Mouse (Mus musculus): ENCODE data around the gene Nfkb1.

The Nfkb1 gene

DNA sequence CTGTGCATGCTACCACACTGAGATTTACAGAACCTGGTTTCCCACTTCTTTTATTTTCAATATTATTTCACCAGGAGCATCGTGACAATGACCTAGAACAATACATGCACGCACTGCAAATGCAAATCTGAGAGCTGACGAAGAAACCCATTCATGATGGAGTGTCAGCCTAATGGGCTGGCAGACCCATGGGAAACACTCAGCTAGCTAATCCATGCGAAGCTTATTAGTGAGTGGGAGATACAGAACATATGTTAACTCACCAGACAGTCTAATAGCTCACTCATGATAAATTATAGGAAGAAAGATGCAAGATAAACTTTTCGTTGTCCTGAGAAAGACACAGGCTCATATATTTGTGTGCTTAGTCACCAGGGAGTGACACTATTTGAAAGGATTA is 19.2 kb downstream of the Nfkb1 start:
- DNase-seq (ENCODE audit: low spot score in 2 of 2) = no peak

DNA sequence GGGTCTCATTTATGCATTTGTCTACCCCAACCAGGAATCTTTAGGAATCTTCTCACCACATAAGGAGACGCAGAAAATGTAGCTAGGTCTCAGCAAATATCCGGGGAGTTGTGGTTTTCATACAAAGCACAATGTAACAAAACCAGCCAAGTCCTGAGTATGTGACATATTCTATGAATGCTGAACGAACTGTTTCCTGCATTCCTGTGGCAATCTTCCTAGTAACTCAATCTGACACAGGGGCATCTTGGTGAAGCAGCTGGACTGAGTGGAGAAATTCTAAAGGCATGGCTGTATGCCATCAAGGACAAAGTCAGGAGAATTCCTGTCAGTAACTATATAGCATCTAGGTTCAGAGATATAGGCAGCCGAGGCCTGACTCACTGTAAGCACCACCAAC is 20.5 kb downstream of the Nfkb1 start:
- DNase-seq (ENCODE audit: low spot score in 2 of 2) = no peak

DNA sequence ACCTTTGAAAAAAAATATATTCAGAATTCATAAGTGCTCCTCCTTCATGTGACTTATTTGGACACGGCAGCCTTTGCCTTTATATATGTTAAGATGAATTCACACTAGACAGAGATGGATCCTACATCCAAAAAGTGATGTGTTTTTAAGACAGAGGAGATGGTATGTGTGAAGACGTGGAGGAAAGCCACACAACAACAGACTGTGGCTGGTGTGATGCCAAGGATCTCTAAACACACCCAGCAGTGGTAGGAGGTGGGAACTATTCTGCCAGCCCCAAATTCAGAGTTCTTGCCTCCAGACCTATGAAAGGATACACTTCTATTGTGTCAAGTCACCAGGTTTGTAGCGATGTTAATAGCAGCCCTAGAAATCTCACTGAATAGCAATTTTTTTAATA is 24.3 kb downstream of the Nfkb1 start:
- DNase-seq (ENCODE audit: low spot score in 2 of 2) = peak in 1 of 2 experiments; percentile 32

GRCm38 (mm10) chr3:135665777-135666259 is 25.5 kb downstream of the Nfkb1 start:
- DNase-seq (ENCODE audit: low spot score in 2 of 2) = no peak

DNA sequence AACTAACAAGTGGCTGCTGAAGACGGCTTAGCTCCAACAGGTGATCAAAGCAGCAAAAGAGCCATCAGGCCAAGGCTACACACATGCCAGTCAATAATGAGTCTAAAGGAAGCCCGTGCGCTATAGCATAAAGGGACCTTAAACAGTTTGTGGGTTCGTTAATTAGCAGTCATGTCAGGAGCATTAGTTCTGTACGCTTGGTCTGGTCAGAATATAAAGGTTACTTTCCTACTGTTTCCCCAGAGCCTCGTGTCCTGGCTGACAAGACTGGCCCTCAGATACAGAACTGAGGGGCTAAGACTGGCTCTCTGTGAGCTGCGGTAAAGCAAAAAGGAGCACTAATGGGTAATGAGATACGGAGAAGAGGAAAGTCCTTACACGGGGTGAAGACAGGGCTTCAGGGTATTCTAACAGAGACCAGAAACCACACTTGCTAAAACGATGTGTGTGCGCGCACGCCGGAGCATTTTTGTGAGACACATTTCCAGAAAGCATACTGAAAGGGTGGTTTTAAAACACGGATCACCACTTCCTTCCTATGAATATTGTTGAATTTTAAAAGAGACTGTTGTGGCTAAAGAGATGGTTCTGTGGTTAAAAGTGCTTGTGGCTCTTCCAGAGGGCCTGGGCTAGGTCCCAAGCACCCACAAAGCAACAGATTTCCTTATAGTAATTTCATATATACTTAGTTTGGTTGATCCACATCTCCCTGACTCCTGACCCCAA is 29.0 kb downstream of the Nfkb1 start:
- no peak for DNase-seq (ENCODE audit: low spot score in 2 of 2)

- DNase-seq (ENCODE audit: low spot score in 2 of 2) = no peak
These were observed 29.6 kb downstream of the Nfkb1 start for GRCm38 (mm10) chr3:135661707-135662106.

DNA sequence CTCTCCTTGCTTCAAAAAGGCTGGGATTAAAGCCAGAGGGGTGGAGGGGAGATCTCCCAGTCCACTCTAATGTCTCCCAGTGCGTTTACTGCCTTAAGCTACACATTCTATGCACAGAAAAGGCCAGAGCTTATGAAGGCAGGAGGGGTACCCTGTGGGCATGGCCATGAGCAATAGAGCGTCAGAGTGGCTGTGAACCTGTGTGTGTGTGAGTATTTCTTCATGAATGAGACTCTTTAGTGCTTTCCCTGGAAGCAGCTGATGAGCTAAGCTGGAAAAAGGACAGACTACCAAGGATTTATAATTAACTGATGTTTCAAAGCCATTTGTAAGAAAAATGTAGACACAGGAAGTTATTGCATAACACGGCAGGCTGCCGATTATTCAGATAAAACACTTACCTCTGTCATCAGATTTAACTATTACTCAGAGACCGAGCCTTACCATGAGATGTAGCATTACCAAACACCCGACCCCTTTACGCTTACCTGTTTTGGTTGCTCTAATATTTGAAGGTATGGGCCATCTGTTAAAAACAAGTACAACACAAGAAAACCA is 32.7 kb downstream of the Nfkb1 start:
- DNase-seq (ENCODE audit: low spot score in 2 of 2) = no peak

DNA sequence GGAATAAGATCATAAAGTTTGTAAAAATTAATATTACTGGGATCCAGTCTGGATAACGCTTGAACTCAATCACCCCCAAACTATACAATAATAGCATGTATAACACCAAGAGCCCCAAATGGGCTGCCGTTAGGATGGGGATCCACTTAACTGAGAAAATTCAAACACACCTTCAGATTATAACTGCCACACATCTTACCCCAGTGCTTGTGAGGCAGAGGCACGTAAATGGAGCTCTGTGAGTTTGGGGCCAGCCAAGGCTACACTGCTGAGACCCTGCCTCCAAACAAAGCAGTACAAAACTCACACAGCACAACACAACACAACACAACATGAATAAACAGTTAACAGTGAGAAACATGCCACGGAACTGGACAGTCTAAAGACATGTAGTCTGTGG is 35.2 kb downstream of the Nfkb1 start:
- no peak for DNase-seq (ENCODE audit: low spot score in 2 of 2)

DNA sequence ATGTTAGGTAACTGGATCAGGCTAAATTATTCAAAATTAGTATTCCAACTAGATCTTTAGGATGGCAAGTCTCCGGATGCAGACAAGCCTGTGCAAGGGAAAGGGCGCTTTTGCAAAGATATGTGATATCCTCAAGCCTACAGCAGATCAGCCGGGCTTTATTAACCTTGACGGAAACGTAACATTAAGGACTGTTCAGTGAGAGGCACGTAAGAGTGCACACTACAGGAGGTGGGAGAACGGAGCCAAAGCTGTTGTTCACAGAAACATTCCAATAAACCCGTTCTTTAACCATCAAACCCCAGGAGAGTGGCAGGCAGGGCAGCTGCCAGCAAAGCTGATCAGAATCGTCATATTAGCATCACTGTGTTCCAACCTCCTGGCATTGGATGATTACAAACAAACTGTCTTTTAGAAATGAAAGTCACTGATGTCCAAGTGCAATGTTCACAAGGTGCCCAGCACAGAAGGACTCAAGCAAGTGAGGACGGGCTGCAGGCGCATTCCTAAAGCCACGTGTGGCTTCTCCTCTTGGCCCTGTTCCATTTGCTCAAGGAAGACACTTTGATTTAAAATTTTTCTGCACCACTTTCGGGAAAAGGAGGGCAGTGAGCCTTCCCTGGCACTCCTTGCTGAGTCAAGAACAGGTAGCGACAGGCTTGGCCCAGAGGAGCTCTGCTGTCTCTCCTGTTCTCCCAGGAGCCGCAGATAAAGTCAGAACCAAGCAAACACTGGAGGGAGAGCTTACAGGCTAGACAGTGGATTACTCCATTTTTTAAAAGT is 40.4 kb downstream of the Nfkb1 start:
- DNase-seq (ENCODE audit: low spot score in 2 of 2) = no peak

GRCm38 (mm10) chr3:135649809-135650208 is 41.5 kb downstream of the Nfkb1 start:
- no peak for DNase-seq (ENCODE audit: low spot score in 2 of 2)

- DNase-seq (ENCODE audit: low spot score in 2 of 2) = no peak
These were observed 42.8 kb downstream of the Nfkb1 start for GRCm38 (mm10) chr3:135648501-135648900.

DNA sequence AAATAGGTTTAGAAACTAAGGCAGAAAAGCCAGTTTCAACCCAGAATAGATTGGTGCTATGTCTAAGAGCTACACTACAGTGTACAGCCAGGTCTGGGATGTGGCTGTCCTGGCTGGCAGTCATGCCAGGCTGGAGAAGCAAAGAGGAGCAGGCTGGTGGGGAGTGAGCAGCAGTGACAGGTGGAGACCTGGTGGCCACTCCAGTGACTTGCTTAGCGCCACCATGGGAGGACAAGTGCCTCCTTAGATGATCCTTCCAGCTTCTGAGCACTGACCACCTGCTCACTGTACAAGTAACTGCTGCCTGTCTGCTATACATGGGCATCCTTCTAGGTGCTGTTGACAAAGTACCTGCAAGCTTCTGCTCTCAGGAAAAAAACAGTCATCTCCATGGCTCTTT is 44.7 kb downstream of the Nfkb1 start:
- no peak for DNase-seq (ENCODE audit: low spot score in 2 of 2)

- no peak for DNase-seq (ENCODE audit: low spot score in 2 of 2)
These were observed 46.4 kb downstream of the Nfkb1 start for GRCm38 (mm10) chr3:135644971-135645370.

DNA sequence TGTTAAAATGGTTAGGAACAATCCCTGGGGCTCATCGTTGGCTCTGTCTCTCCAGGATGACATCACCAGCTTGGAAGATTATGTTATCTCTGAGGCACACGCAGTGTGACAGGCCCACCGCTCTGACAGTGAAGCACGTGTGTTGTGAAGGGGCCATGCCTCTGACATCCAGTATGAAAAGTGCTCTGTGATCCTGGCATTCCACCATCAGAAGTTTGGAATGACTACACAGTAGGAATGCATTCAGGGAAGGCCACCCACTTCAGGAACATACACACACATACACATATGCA is 49.8 kb downstream of the Nfkb1 start:
- no peak for DNase-seq (ENCODE audit: low spot score in 2 of 2)

DNA sequence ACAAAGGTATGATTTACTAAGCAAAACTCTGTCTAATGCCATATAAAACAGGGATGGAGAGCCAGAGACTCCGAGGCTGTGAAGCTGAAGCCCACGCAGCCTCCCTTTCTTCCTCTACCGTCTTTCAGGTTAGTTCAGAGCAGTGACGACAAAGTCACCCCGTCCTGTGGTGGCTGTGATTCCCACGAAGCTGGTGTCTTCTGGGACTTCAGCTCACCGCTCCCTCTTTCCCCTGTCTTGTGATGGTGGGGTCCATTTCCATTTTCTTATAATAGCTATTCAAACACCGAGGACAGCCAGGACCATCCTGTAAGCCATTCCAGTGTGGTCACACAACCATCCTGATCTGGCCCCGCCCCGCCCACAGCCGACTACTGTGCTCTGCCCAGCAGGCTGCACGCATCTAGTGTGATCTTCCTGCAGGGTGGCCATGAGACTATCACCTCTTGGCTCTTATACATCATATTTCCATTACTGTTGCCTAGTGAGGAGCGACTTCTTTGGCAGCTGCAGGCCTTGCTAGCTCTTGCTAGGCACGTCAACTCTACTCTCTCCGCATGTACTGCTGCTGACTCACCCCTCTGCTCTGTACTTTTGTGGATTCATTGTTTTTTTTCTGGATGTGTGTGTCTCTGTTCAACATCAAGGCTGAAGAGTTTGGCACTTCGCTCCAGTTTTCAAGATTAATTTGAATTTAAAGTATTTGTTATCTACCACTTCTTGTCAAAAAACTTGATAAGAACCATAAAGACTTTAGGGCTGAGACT is 50.3 kb downstream of the Nfkb1 start:
- no peak for DNase-seq (ENCODE audit: low spot score in 2 of 2)

DNA sequence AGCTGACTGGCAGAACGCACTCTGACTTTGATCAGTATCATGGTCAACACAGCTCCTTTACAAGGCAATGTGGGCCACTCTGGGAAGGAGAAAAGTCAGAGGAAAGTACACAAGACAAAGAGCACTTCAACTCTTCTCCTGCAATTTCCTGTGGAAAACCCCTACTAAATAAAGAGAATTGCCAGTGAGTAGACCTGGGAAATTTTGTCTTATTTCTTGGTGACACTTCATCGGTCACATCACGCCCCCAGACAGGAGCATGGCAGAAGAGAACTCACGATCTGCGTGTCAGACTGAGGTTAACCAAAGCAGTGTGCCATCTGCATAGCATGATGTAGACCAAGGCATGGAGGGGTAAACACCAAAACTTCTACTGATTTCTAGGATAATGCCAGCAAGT is 51.1 kb downstream of the Nfkb1 start:
- DNase-seq (ENCODE audit: low spot score in 2 of 2) = no peak

DNA sequence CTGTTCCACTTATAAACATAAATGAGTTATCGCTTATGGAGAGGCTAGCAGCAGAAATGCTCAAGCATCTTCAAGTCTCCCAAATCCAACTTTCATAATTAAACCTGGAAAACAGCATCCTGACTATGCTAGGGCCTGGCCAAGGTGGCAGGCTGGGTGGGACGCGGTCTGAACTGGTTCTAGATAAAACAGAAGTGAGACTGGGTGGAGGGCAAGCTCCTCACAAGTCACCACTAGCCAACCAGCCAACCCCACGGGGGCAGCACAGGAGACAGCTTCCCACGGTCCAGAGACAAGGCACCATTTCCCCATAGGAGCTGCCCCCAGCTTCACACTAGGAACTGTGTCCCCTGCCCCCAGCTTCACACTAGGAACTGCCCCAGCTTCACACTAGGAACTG is 53.8 kb downstream of the Nfkb1 start:
- DNase-seq (ENCODE audit: low spot score in 2 of 2) = no peak

DNA sequence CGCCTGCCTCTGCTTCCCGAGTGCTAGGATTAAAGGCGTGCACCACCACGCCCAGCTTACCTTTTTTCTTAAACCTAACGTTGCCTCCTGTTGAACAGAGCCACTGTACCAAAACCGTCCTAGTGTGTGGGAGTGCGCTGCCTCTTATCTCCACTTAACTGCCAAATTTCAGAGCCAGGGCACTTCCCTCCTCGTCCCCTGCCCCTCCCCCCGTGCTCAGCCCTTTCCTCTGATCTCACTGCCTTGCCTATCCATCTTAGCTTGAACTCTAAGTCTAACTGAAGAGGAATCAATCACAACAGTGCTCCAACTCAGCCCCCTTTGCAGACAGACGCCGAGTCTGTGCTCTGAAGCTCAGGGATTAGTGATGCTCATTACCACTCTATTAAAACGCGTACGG is 54.9 kb downstream of the Nfkb1 start:
- DNase-seq (ENCODE audit: low spot score in 2 of 2) = no peak

DNA sequence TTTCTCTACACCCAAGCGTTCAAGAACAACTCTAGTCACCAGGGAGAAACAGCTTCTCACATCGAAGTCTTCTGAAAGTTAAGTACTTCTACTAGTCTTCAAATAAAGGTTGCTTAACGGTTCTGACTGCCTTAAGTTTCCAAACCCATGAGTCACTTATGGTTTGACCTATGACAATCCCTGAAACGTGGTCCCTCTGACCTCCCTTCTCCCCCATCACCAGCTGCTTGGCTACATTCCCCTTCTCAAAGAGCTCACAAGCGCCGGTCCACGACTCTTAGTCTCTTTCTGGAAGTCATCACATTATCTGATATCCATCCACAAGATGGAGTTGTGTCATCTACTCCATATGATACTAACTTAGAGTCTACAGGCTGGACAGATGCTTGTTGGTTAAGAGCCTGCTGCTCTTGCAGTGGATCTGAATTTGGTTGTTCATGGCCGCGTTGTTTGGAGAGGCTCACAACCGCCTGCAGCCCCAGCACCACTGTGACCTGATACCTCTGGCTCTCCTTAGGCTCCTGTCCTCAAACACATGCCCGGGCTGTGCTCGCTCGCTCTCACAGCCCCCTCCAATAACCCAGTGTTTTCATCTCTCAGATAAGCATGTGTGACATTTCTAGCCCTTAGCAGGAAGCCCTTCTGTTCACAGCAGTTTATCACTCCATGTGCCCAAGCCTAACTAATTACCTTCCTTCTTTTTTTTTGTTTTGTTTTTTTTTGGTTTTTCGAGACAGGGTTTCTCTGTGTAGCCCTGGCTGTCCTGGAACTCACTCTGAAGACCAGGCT is 55.5 kb downstream of the Nfkb1 start:
- no peak for DNase-seq (ENCODE audit: low spot score in 2 of 2)

DNA sequence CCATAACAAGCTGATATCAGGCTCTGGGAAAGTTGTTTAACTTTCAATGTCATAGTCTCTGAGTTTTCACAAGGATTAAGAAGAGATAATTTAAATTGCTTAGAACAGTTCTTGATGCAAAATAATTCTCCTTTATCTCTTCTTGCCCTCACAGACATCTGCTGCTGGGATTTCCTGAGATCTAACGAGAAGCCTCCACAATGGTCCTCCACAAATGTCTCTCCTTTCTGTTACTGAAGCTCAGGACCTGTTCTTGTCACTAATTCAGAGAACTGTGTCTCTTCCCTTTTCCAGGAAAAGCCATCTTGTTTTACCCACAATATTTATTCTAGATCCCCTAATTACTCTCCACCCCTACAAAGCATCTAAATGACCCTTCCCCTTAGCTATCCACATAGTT is 56.3 kb downstream of the Nfkb1 start:
- DNase-seq (ENCODE audit: low spot score in 2 of 2) = no peak

GRCm38 (mm10) chr3:135634275-135634674 is 57.1 kb downstream of the Nfkb1 start:
- DNase-seq (ENCODE audit: low spot score in 2 of 2) = no peak

GRCm38 (mm10) chr3:135631856-135632255 is 59.5 kb downstream of the Nfkb1 start:
- DNase-seq (ENCODE audit: low spot score in 2 of 2) = no peak

Measured in right cerebral cortex, postnatal 36 days (tissue).